Mouse (Mus musculus): Measurements from ENCODE around the gene Brd9.
"Not testable (repeated sequence)": the region's sequence is repeated elsewhere in the genome, so short reads cannot be mapped to it uniquely, and the experiment has no call there.

Brd9 gene

DNA sequence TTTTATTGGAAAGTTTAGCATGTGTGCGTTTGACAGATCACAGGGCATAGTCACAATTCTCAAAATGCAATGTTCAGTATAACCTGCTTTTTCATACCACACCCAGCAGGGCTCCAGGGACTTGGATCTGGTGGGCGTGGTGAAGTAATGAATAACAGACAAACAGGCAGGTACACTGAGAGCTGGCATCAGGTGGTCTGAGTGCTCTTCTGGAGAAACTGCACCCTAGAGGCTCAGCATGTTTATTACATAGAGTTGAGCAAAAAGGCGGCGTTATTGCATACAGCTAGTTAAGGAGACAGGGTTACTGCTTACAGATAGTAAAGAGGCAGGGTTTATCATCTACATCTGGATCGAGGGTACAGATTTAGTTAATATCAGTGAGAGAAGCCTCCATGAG is 52.7 kb downstream of the Brd9 start:
- DNase-seq (ENCODE audit: extremely low read depth, insufficient read length, low spot score): no peak

DNA sequence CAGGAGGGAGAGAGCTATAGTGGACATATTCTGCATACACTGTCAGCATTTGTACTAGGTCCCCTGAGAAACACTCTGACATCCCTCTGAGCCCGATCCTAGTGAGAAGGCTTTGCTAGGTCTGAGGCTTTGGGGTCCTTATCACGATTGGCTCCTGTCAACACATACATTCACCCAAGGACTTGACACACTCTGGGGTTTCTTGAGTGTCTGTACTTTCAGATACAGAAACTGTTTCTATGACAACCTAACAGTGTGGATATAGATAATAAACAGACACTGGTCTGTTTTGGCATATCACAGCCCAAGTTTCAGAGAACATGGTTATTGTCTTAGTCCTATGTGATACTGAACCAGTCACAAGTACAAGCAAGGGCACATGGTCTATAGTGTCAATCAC is 53.1 kb downstream of the Brd9 start:
- DNase-seq (ENCODE audit: extremely low read depth, insufficient read length, low spot score): no peak

DNA sequence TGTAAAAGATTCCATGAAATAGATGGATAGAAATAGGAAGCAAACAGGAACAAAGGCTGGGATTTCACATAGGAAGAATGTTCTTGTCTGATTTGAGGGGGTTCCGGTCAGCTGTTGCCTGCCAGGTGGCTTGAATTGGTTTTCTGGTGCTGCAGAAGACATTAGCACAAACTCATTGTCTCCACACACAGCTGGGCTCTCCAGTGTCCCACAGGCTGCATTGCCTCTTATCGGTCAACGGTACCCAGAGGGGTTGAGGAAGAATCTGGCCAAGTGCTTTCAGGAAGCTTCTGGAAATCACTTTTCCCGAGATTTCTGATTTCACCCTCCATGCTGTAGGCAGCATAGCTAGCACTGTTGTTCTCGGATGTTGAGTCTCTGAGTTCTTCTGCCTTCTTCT is 53.7 kb downstream of the Brd9 start:
- no peak for DNase-seq (ENCODE audit: extremely low read depth, insufficient read length, low spot score)

GRCm38 (mm10) chr13:73996456-73996855 is 58.8 kb downstream of the Brd9 start:
- DNase-seq (ENCODE audit: extremely low read depth, insufficient read length, low spot score): no peak

DNA sequence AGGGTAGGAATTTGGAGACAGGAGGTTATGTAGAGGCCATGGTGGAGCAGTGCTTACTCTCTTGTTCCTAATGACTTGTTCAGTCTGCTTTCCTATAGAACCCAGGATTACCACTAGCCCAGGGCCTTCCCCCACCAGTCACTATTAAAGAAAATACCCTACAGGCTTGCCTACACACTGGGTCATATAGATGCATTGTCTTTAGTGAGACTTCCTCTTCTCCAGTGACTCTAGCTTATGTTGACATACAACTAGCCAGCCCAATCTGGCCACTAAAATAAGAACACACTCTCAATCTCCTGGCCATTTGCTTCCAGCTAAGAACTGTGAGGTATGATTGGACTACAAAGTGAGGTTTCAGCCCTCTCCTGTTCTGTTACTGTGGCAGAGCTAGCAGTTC is 62.9 kb downstream of the Brd9 start:
- DNase-seq (ENCODE audit: extremely low read depth, insufficient read length, low spot score): no peak

DNA sequence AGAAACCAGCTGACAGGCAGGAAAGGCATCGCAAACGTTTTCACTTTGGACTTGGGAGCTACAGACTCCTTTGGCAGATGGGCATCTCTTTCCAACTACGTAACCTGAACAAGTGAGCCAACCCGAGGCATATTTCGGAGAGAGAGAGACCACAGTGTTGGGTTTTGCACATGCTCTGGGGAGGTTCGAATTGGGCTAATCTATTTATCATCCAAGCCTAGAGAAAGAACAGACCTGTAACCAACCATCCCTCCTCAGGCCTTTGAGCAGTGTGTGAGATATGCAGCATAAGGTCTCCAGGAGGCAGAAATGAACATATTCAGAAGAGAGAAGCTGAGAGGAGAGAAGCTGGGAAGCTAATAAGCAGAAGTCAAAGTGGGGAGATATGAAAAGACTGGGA is 63.4 kb downstream of the Brd9 start:
- DNase-seq (ENCODE audit: extremely low read depth, insufficient read length, low spot score): no peak

GRCm38 (mm10) chr13:74001492-74001891 is 63.9 kb downstream of the Brd9 start:
- DNase-seq (ENCODE audit: extremely low read depth, insufficient read length, low spot score): no peak

DNA sequence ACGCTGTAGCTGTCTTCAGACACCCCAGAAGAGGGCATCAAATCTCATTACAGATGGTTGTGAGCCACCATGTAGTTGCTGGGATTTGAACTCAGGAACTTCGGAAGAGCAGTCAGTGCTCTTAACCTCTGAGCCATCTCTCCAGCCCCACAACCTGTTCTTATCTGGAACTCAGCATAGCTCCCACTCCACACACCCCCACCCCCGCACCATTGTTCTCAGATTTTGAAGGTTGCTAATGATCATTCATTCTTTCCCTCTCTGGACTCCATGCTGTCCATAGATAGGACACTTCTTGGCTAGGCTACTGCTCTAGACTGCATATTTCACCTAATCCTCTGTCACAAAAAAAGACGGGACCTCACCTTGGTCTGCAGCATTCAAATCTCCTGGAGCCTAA is 69.3 kb downstream of the Brd9 start:
- DNase-seq (ENCODE audit: extremely low read depth, insufficient read length, low spot score): not testable (repeated sequence)

DNA sequence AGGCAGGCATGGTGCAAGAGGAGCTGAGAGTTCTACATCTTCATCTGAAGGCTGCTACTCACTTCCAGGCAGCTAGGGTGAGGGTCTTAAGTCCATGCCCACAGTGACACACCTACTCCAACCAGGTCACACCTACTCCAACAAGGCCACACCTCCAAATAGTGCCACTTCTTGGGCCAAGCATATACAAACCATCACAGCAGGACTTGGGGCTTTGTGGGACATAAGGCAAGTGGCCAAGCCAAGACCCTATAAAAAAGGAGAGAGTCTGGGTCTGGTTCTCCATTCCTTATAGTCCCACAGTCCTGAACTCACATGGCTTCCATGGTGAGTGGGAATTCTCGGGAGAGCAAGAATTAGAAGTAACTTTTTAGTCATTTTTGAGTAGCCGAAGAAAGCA is 70.6 kb downstream of the Brd9 start:
- DNase-seq (ENCODE audit: extremely low read depth, insufficient read length, low spot score): not testable (repeated sequence)

DNA sequence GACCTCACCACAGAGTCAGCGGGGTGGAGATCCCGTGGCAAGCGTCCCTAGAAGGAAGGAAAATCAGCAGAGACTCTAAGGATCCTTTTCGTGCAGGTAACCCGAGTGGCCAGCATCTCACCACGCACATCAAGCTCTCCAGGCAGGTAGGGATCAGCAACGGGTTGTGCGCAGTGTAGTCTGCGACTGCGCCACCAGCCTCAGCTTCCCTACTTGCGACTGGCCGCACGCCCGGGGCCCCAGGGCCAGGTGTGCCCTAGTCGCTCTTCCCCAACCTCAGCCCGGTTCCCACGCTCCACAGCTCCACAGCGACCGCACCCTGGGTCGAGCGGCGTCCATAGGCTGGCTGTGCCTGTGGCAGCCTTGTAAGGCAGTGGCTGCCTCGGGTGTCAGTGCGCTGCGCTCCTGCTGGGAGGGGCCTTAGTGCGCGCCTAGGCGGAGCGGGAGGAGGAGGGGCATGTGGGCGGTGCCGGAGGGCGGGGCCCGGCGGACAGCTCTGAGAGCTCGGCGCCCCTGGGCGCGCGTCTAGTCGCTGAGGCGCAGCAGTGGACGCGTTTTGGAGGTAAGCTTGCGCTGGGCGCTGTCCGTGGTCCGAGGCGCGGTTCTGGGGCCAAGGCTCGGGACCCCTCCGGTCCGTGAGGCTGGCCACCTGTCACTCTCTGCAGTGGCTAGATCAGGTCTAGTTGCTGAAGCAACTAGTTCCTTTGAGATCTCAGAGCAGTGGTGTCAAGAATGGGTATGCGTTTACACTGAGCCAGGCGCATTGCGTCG is 71.5 kb downstream of the Brd9 start, which contains the start of gene Tppp:
TSS of gene Tppp (plus strand) at position 460 of the 771 bp plus-strand sequence.
- peak; percentile 9 for DNase-seq (ENCODE audit: extremely low read depth, insufficient read length, low spot score)

DNA sequence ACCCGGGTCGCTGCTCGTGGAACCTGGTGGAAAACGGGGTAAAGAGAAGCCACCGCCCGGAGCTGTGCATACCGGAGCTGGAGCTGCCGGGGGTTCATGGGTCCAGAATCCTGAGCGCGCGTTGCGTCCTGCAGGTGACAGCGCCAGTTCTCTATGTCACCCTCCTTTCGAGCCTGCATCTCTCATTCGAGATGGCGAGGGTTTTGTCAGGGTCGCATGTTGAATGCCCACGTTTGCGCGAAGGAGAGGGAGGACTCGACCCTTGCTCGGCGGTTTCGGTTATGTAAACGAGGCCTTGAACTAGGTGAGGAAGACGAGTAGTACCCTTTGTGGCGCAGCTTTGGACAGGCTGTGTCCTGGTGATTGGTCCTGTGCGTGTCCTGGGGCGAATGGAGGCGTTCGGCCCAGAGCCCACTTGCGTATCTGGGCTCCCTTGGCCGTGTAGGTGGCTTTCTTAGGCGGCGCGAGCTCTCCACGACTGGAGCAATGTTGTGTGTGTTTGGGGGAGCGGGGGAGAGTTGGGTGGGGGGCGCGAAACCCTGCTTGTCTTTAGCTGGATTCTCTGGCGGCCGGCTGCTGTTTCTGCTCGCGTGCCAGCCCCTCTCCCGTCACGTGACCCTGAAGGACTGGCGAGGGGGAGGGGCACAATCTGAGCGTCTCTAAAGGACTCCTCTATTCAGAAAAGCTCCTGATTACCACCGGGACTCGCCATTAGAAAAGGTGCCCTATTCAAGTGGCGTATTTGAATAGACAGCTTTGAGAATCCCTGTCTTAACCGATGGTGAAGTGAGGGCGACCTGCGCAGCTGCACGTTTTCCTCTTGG is 72.4 kb downstream of the Brd9 start:
- DNase-seq (ENCODE audit: extremely low read depth, insufficient read length, low spot score): no peak

Data from 3134 (cell line).